ENCODE assay signal across 18 mouse cellular contexts in genomic region chr2:92989593-92989992, GRCm38 (mm10).
"Had no signal": no experiment of that assay in that cellular context is flagged by ENCODE, and none has a peak within 500 bp of the region (broad histone marks: within the 10 kb centered on the region; RNA-seq: fewer than 3 reads in every experiment).

No protein-coding gene starts in this region.

- ATAC-seq: intestine, embryonic 16.5 days; liver, postnatal 0 days; midbrain, embryonic 15.5 days had no signal

- DNase-seq: kidney, adult 18-20 months; kidney, adult 9 months; kidney, postnatal 14 days; kidney, postnatal 4 days; liver, postnatal 0 days; lung, embryonic 14.5 days; right cerebral cortex, adult 18-20 months; right cerebral cortex, postnatal 14 days; right cerebral cortex, postnatal 4 days; thymus, adult 18-20 months; thymus, postnatal 36 days had no signal

- H3K9ac ChIP-seq: liver, embryonic 14.5 days; liver, postnatal 0 days; lung, embryonic 14.5 days; midbrain, embryonic 12.5 days; midbrain, embryonic 15.5 days; neural tube, embryonic 12.5 days; neural tube, embryonic 15.5 days had no signal

- H3K9me3 ChIP-seq: midbrain, embryonic 12.5 days; midbrain, embryonic 15.5 days; neural tube, embryonic 12.5 days; neural tube, embryonic 15.5 days had no signal

- H3K36me3 ChIP-seq: midbrain, embryonic 15.5 days had no signal

- H3K4me2 ChIP-seq: liver, embryonic 11.5 days; lung, embryonic 14.5 days; midbrain, embryonic 12.5 days; midbrain, embryonic 15.5 days; neural tube, embryonic 12.5 days; neural tube, embryonic 15.5 days had no signal

- H3K27me3 ChIP-seq: midbrain, embryonic 12.5 days; midbrain, embryonic 15.5 days; neural tube, embryonic 12.5 days; neural tube, embryonic 15.5 days had no signal

- H3K27ac ChIP-seq: liver, embryonic 14.5 days; midbrain, embryonic 12.5 days; midbrain, embryonic 15.5 days; neural tube, embryonic 12.5 days had no signal

- H3K4me3 ChIP-seq: midbrain, embryonic 12.5 days; midbrain, embryonic 15.5 days; neural tube, embryonic 12.5 days; neural tube, embryonic 15.5 days had no signal
